Mouse (Mus musculus) spleen, adult 2 months (tissue): ENCODE measurements around the gene Itgae. TPM values are rescaled to one million over a fixed set of nuclear protein-coding genes. Genes with fewer than 3 reads are reported as not detected.
A peak's percentile ranks its signal among the peaks of the same experiment; 100 is the strongest.
"Not testable (repeated sequence)": the region's sequence is repeated elsewhere in the genome, so short reads cannot be mapped to it uniquely, and the experiment has no call there.

Experiments used
- DNase-seq, 2 experiments: peaks; one replicate each; pipeline versions ENCODE4 v3.0.0 to v3.0.0-alpha.2; 2012 to 2021; ENCODE audit warnings: low spot score in 2 of 2, low read depth in 1 of 2
- H3K27ac ChIP-seq: fragments of 200-500 bp; 2 replicates; pipeline ENCODE4 v1.5.1; 2012; ENCODE audit warnings: low read length, inconsistent platforms; ENCODE audit not compliant: insufficient read depth
- H3K27me3 ChIP-seq: fragments of 200-500 bp; 2 replicates; pipeline ENCODE4 v1.6.1; 2012; ENCODE audit warnings: mild to moderate bottlenecking, moderate library complexity, low read length, inconsistent platforms; ENCODE audit not compliant: control insufficient read depth, insufficient read depth
- H3K36me3 ChIP-seq: fragments of 200-500 bp; 2 replicates; pipeline ENCODE4 v1.6.1; 2012; ENCODE audit warnings: mild to moderate bottlenecking, low read length, inconsistent platforms; ENCODE audit not compliant: control insufficient read depth, insufficient read depth
- H3K4me1 ChIP-seq: fragments of 200-500 bp; 2 replicates; pipeline ENCODE4 v1.6.1; 2011; ENCODE audit warnings: inconsistent platforms; ENCODE audit not compliant: control insufficient read depth, insufficient read depth, insufficient read length
- H3K4me3 ChIP-seq: fragments of 200-500 bp; 2 replicates; pipeline ENCODE4 v1.5.1; 2011; ENCODE audit warnings: mild to moderate bottlenecking, inconsistent platforms; ENCODE audit not compliant: insufficient read depth, insufficient read length; ENCODE audit errors: extremely low read depth
- CTCF ChIP-seq: fragments of 200-500 bp; IDR thresholded peaks from 2 replicates; pipeline ENCODE4 v1.5.1; 2011; ENCODE audit warnings: mild to moderate bottlenecking, inconsistent platforms; ENCODE audit not compliant: insufficient read depth, insufficient read length, insufficient replicate concordance; ENCODE audit errors: extremely low read depth
- POLR2A ChIP-seq: fragments of 200-500 bp; IDR thresholded peaks from 2 replicates; pipeline ENCODE4 v1.6.1; 2011; ENCODE audit warnings: low read depth, low read length, inconsistent platforms
- WGBS: fragments of 180-500 bp; shearing (Covaris S2); methylation state at CpG from one replicate; pipeline ENCODE4 v1.1.7; 2018; 5-methylcytosine and 5-hydroxymethylcytosine counted together
- polyA plus RNA-seq: library from polyadenylated mRNA; depleted of rRNA; stranded (reverse); fragments of >200 nt; gene quantifications from 2 replicates; pipeline ENCODE4 v1.2.3, GENCODE M21; 2012

Gene Itgae
- polyA plus RNA-seq, 1 experiment = 5.1 TPM

GRCm38 (mm10) chr11:73105246-73105645, 14.9 kb downstream of the Itgae start:
- H3K27ac ChIP-seq = no peak overlapping the region
- no peak for DNase-seq
- no peak for TF ChIP-seq POLR2A
- no peak for TF ChIP-seq CTCF
- no peaks in the 10 kb centered on the region for H3K27me3 ChIP-seq
- H3K4me1 ChIP-seq = peaks cover 4% of the 10 kb centered on the region; the same call in 1 of the 2 replicates
- 30% methylated on average over 3 of the region's 3 CpGs for WGBS
- no peak overlapping the region for H3K4me3 ChIP-seq
- H3K36me3 ChIP-seq = no peaks in the 10 kb centered on the region

GRCm38 (mm10) chr11:73107358-73107757, 17.0 kb downstream of the Itgae start:
- peak in 1 of 2 experiments; percentile 26 for DNase-seq
- not testable (repeated sequence) for H3K36me3 ChIP-seq, H3K27me3 ChIP-seq, H3K4me3 ChIP-seq, H3K27ac ChIP-seq, H3K4me1 ChIP-seq
- WGBS = 55% methylated on average over 3 of the region's 3 CpGs

GRCm38 (mm10) chr11:73108195-73108897, 18.0 kb downstream of the Itgae start:
- DNase-seq = peak in 1 of 2 experiments; percentile 7
- Histone ChIP-seq H3K27ac (0 out of 2 replicates have a peak overlapping the region, but pooled peaks have one; percentile 2), H3K36me3 (no peaks in the 10 kb centered on the region), H3K4me1 (peaks cover 4% of the 10 kb centered on the region; the same call in 1 of the 2 replicates), H3K4me3 (no peak overlapping the region), H3K27me3 (no peaks in the 10 kb centered on the region)
- 39% methylated on average over 5 of the region's 5 CpGs for WGBS
- no peak for TF ChIP-seq POLR2A
- no peak for TF ChIP-seq CTCF

GRCm38 (mm10) chr11:73108898-73109625, 18.7 kb downstream of the Itgae start:
- H3K4me1 ChIP-seq = peaks cover 4% of the 10 kb centered on the region; the same call in 1 of the 2 replicates
- WGBS = 77% methylated on average over 14 of the region's 14 CpGs
- H3K27me3 ChIP-seq = no peaks in the 10 kb centered on the region
- TF ChIP-seq POLR2A = no peak
- no peak for TF ChIP-seq CTCF
- H3K27ac ChIP-seq = no peak overlapping the region
- no peak for DNase-seq
- H3K36me3 ChIP-seq = no peaks in the 10 kb centered on the region
- no peak overlapping the region for H3K4me3 ChIP-seq

- H3K27me3 ChIP-seq = no peaks in the 10 kb centered on the region
- WGBS = 83% methylated on average over 3 of the region's 3 CpGs
- H3K4me1 ChIP-seq = peaks cover 4% of the 10 kb centered on the region; the same call in 1 of the 2 replicates
- no peaks in the 10 kb centered on the region for H3K36me3 ChIP-seq
- H3K4me3 ChIP-seq = no peak overlapping the region
- no peak overlapping the region for H3K27ac ChIP-seq
- DNase-seq = no peak
- TF ChIP-seq POLR2A (no peak), CTCF (no peak)
Observed at GRCm38 (mm10) chr11:73109941-73110340, 19.6 kb downstream of the Itgae start.

- peaks cover 4% of the 10 kb centered on the region; the same call in 1 of the 2 replicates for H3K4me1 ChIP-seq
- TF ChIP-seq POLR2A (no peak), CTCF (no peak)
- no peak for DNase-seq
- H3K4me3 ChIP-seq = no peak overlapping the region
- WGBS = 88% methylated on average over 6 of the region's 6 CpGs
- H3K27me3 ChIP-seq = no peaks in the 10 kb centered on the region
- H3K27ac ChIP-seq = no peak overlapping the region
- no peaks in the 10 kb centered on the region for H3K36me3 ChIP-seq
Observed at GRCm38 (mm10) chr11:73111414-73111813, 21.0 kb downstream of the Itgae start.

- no peaks in the 10 kb centered on the region for H3K36me3 ChIP-seq
- TF ChIP-seq POLR2A (no peak), CTCF (no peak)
- WGBS = 94% methylated on average over 6 of the region's 6 CpGs
- H3K4me3 ChIP-seq = no peak overlapping the region
- no peaks in the 10 kb centered on the region for H3K27me3 ChIP-seq
- H3K4me1 ChIP-seq = no peaks in the 10 kb centered on the region
- no peak for DNase-seq
- H3K27ac ChIP-seq = no peak overlapping the region
Observed at GRCm38 (mm10) chr11:73126495-73126894, 36.1 kb downstream of the Itgae start.
